Mouse (Mus musculus) MEL (cell line): ENCODE data around the gene Senp3. TPM values are rescaled to one million over a fixed set of nuclear protein-coding genes. Genes with fewer than 3 reads are reported as not detected.

Experiments used
- DNase-seq: peaks from one replicate; pipeline ENCODE4 v3.0.0; 2011; ENCODE audit warnings: low read depth, low spot score
- H3K27ac ChIP-seq: 2 replicates; pipeline ENCODE4 v1.5.1; 2012; ENCODE audit warnings: low read depth, mild to moderate bottlenecking, control low read depth, low read length, moderate library complexity; ENCODE audit not compliant: control insufficient read depth
- H3K27me3 ChIP-seq, 2 experiments: fragments of 150-350 bp in 1 of 2; sonication (generic) in 1 of 2; 2 replicates each; pipeline ENCODE4 v1.6.1; 2012; ENCODE audit warnings: low read length in 2 of 2, mild to moderate bottlenecking in 2 of 2, improper control_type of control experiment in 1 of 2, moderate library complexity in 1 of 2; ENCODE audit not compliant: insufficient read depth in 2 of 2, control insufficient read depth in 1 of 2
- H3K36me3 ChIP-seq, 2 experiments: 2 replicates each; pipeline ENCODE4 v1.6.1; 2012 to 2014; ENCODE audit warnings: low read length in 2 of 2, improper control_type of control experiment in 1 of 2, inconsistent platforms in 1 of 2, mild to moderate bottlenecking in 1 of 2; ENCODE audit not compliant: insufficient read depth in 2 of 2, control insufficient read depth in 1 of 2
- H3K4me1 ChIP-seq, 2 experiments: fragments of 150-350 bp in 1 of 2; sonication (generic) in 1 of 2; 2 replicates each; pipeline ENCODE4 v1.6.1; 2012; ENCODE audit warnings: low read length in 2 of 2, improper control_type of control experiment in 1 of 2, mild to moderate bottlenecking in 1 of 2; ENCODE audit not compliant: insufficient read depth in 2 of 2, control insufficient read depth in 1 of 2
- H3K4me3 ChIP-seq, 2 experiments: fragments of 150-350 bp in 1 of 2; sonication (generic) in 1 of 2; 2 replicates each; pipeline ENCODE4 v1.5.1; 2012; ENCODE audit warnings: low read depth in 2 of 2, low read length in 2 of 2, mild to moderate bottlenecking in 2 of 2, moderate library complexity in 2 of 2, control low read depth in 1 of 2, improper control_type of control experiment in 1 of 2; ENCODE audit not compliant: control insufficient read depth in 1 of 2, insufficient read depth in 1 of 2
- H3K79me2 ChIP-seq: 2 replicates; pipeline ENCODE4 v1.6.1; 2012; ENCODE audit warnings: mild to moderate bottlenecking, low read length, moderate library complexity; ENCODE audit not compliant: control insufficient read depth, poor library complexity, insufficient read depth
- H3K9ac ChIP-seq: 2 replicates; pipeline ENCODE4 v1.6.1; 2012; ENCODE audit warnings: low read depth, mild to moderate bottlenecking, control low read depth, low read length, moderate library complexity; ENCODE audit not compliant: control insufficient read depth, poor library complexity, severe bottlenecking
- H3K9me3 ChIP-seq: fragments of 150-350 bp; sonication (generic); replicated peaks from 2 replicates; pipeline ENCODE4 v1.6.1; 2012; ENCODE audit warnings: mild to moderate bottlenecking, low read length, improper control_type of control experiment, moderate library complexity; ENCODE audit not compliant: insufficient read depth
- CHD1 ChIP-seq: IDR thresholded peaks from 2 replicates; pipeline ENCODE4 v1.6.1; 2012; ENCODE audit warnings: low read depth, mild to moderate bottlenecking, inconsistent platforms, low read length, improper control_type of control experiment
- E2F4 ChIP-seq: IDR thresholded peaks from 2 replicates; pipeline ENCODE4 v1.6.1; 2011; ENCODE audit warnings: low read depth, low read length, improper control_type of control experiment, borderline replicate concordance
- ETS1 ChIP-seq: IDR thresholded peaks from 2 replicates; pipeline ENCODE4 v1.6.1; 2012; ENCODE audit warnings: low read depth, mild to moderate bottlenecking, inconsistent platforms, low read length, improper control_type of control experiment, moderate library complexity
- GABPA ChIP-seq: IDR thresholded peaks from 2 replicates; pipeline ENCODE4 v1.6.1; 2012; ENCODE audit warnings: low read depth, mild to moderate bottlenecking, inconsistent platforms, low read length, improper control_type of control experiment, moderate library complexity
- JUND ChIP-seq: IDR thresholded peaks from 2 replicates; pipeline ENCODE4 v1.6.1; 2011; ENCODE audit warnings: low read depth, mild to moderate bottlenecking, improper control_type of control experiment, low read length
- MAFK ChIP-seq: IDR thresholded peaks from 2 replicates; pipeline ENCODE4 v1.6.1; 2011; ENCODE audit warnings: low read depth, mild to moderate bottlenecking, low read length, improper control_type of control experiment, borderline replicate concordance
- MAX ChIP-seq: IDR thresholded peaks from 2 replicates; pipeline ENCODE4 v1.6.1; 2011; ENCODE audit warnings: low read length, improper control_type of control experiment
- NELFE ChIP-seq: IDR thresholded peaks from 2 replicates; pipeline ENCODE4 v1.6.1; 2011; ENCODE audit warnings: low read depth, low read length, improper control_type of control experiment
- POLR2A ChIP-seq, 2 experiments: IDR thresholded peaks; 2 replicates each; pipeline ENCODE4 v1.6.1; 2011 to 2012; ENCODE audit warnings: low read length in 2 of 2, mild to moderate bottlenecking in 2 of 2, control low read depth in 1 of 2, improper control_type of control experiment in 1 of 2, low read depth in 1 of 2, moderate library complexity in 1 of 2; ENCODE audit not compliant: control insufficient read depth in 1 of 2, insufficient read depth in 1 of 2, poor library complexity in 1 of 2
- POLR2AphosphoS2 ChIP-seq: IDR thresholded peaks from 2 replicates; pipeline ENCODE4 v1.6.1; 2011; ENCODE audit warnings: low read length, improper control_type of control experiment
- RAD21 ChIP-seq: IDR thresholded peaks from 2 replicates; pipeline ENCODE4 v1.6.1; 2011; ENCODE audit warnings: mild to moderate bottlenecking, low read depth, low read length, improper control_type of control experiment
- RCOR1 ChIP-seq: IDR thresholded peaks from 2 replicates; pipeline ENCODE4 v1.6.1; 2012; ENCODE audit warnings: low read depth, mild to moderate bottlenecking, inconsistent platforms, low read length, improper control_type of control experiment
- SIN3A ChIP-seq: IDR thresholded peaks from 2 replicates; pipeline ENCODE4 v1.6.1; 2012; ENCODE audit warnings: low read length, improper control_type of control experiment, inconsistent platforms
- TAL1 ChIP-seq: IDR thresholded peaks from 2 replicates; pipeline ENCODE4 v1.6.1; 2012; ENCODE audit warnings: mild to moderate bottlenecking, inconsistent platforms, low read length, moderate library complexity, mixed read lengths
- TCF12 ChIP-seq: IDR thresholded peaks from 2 replicates; pipeline ENCODE4 v1.6.1; 2014; ENCODE audit warnings: low read depth, mild to moderate bottlenecking, inconsistent platforms, low read length, improper control_type of control experiment, moderate library complexity
- UBTF ChIP-seq: IDR thresholded peaks from 2 replicates; pipeline ENCODE4 v1.6.1; 2012; ENCODE audit warnings: low read depth, mild to moderate bottlenecking, inconsistent platforms, low read length, improper control_type of control experiment, moderate library complexity, borderline replicate concordance; ENCODE audit not compliant: insufficient read depth
- USF1 ChIP-seq: IDR thresholded peaks from 2 replicates; pipeline ENCODE4 v1.6.1; 2014; ENCODE audit warnings: low read depth, mild to moderate bottlenecking, inconsistent platforms, low read length, improper control_type of control experiment, moderate library complexity
- ZC3H11A ChIP-seq: IDR thresholded peaks from 2 replicates; pipeline ENCODE4 v1.6.1; 2012; ENCODE audit warnings: low read depth, mild to moderate bottlenecking, inconsistent platforms, low read length, improper control_type of control experiment
- ZKSCAN1 ChIP-seq: IDR thresholded peaks from 2 replicates; pipeline ENCODE4 v1.6.1; 2012; ENCODE audit warnings: low read depth, mild to moderate bottlenecking, inconsistent platforms, low read length, improper control_type of control experiment, moderate library complexity
- ZNF384 ChIP-seq: IDR thresholded peaks from 2 replicates; pipeline ENCODE4 v1.6.1; 2012; ENCODE audit warnings: low read depth, mild to moderate bottlenecking, inconsistent platforms, low read length, improper control_type of control experiment
- polyA plus RNA-seq, 2 experiments: library from polyadenylated mRNA; stranded (reverse) in 1 of 2; unstranded in 1 of 2; fragments of >175 nt in 1 of 2; fragments of >200 nt in 1 of 2; gene quantifications; 2 replicates each; pipeline versions ENCODE4 v1.2.1 to v1.2.4; 2012; ENCODE audit warnings: low replicate concordance in 2 of 2, low read depth in 1 of 2; ENCODE audit not compliant: insufficient read length in 2 of 2, insufficient read depth in 1 of 2, missing spikeins in 1 of 2
- total RNA-seq: library from RNA; depleted of rRNA; stranded (reverse); fragments of 300-350 nt; gene quantifications from 2 replicates; pipeline ENCODE4 v1.2.3, GENCODE M21; 2012

Gene Senp3
- total and polyA plus RNA-seq, 3 experiments: 147 to 890 (median 171) TPM

DNA sequence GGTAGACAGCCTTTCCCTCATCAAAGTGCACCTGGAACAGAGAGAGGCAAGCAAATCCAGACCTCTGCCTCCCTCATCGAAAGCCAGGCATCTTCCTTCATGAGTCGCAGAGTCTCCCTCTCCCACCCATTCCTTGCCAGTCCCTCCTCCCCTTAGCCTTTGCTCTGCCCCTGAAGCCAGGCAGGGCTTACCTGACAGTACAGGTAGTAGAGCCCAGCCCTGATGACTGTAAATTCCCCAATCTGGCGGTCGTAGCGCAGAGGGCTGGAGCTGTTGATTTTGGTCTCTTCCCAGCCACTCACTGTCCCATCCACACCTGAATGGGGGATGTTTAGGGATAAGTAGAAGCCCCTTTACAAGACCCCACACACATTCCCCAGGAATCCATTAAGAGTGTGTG lies 5.2 kb upstream of the Senp3 start:
- Histone ChIP-seq H3K36me3 (peaks cover 0 to 3% of the 10 kb centered on the region in 2 experiments; a peak in 1 of 4 replicates), H3K4me1 (peaks cover 0 to 6% of the 10 kb centered on the region in 2 experiments; a peak in 3 of 4 replicates), H3K9ac (no peak overlapping the region), H3K9me3 (no peaks in the 10 kb centered on the region), H3K27ac (no peak overlapping the region), H3K4me3 (no peak overlapping the region), H3K27me3 (no peaks in the 10 kb centered on the region), H3K79me2 (peaks cover under 1% of the 10 kb centered on the region; the same call in 1 of the 2 replicates)
- DNase-seq: no peak
- TF ChIP-seq POLR2A (IDR thresholded peaks at IDR 0.05; ENCODE audit: control insufficient read depth in 1 of 2, insufficient read depth in 1 of 2, low read depth in 1 of 2, low read length in 2 of 2, poor library complexity in 1 of 2) (no peak), UBTF (no peak), NELFE (no peak), USF1 (no peak), ZC3H11A (no peak), RCOR1 (no peak)

DNA sequence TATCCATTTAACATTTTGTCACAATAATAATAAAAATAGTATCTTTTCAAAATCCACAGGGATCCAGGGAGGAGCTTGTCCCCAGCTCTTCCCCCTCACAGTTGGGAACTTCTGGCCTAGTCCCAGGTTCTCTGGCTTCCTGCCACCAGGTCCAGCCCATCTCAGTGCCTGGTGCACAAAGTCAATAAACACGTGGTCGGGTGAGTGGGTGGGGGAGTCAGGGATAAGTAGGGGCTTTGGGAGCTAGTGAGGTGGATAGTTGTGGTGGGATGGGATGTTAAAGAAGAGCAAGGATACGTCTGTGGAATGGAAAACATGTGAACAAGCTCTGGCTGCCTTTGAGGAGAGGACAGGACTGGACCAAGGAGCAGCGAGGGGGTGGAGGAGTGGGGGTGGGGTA lies 4.5 kb upstream of the Senp3 start:
- Histone ChIP-seq H3K9ac (no peak overlapping the region), H3K4me1 (peaks cover 0 to 5% of the 10 kb centered on the region in 2 experiments; a peak in 3 of 4 replicates), H3K27me3 (no peaks in the 10 kb centered on the region), H3K9me3 (no peaks in the 10 kb centered on the region), H3K79me2 (peaks cover 5% of the 10 kb centered on the region), H3K27ac (no peak overlapping the region), H3K4me3 (no peak overlapping the region), H3K36me3 (peaks cover 0 to 3% of the 10 kb centered on the region in 2 experiments; a peak in 1 of 4 replicates)
- DNase-seq: no peak
- TF ChIP-seq POLR2AphosphoS2 (no peak), ETS1 (no peak), E2F4 (no peak), SIN3A (no peak), CHD1 (no peak), RCOR1 (no peak), JUND (no peak), USF1 (no peak), TCF12 (no peak), UBTF (no peak), MAX (no peak), TAL1 (no peak), ZNF384 (no peak), NELFE (no peak), ZC3H11A (no peak), MAFK (no peak), RAD21 (no peak), ZKSCAN1 (no peak), GABPA (no peak)
